Mouse (Mus musculus) forebrain, embryonic 13.5 days (tissue): ENCODE results near the gene Creb3l2. TPM values are rescaled to one million over a fixed set of nuclear protein-coding genes. Genes with fewer than 3 reads are reported as not detected.

ENCODE experiments used
- polyA plus RNA-seq: library from polyadenylated mRNA; unstranded; fragments of >200 nt; fragmentation: Nextera tagmentation; extraction: Ambion mirVana; gene quantifications from 2 replicates; pipeline ENCODE4 v1.2.1, GENCODE M21; 2015

Gene Creb3l2
- polyA plus RNA-seq, 1 experiment from 2014 or later: 2.0 TPM

Other genes starting within 250 kb of the Creb3l2 start
- gene Dgki, start 142.0 kb downstream of the Creb3l2 start, polyA plus RNA-seq: 3.8 and 4.3 TPM in 2 replicates
- not detected in 2 replicates for gene Akr1d1, start 88.0 kb upstream of the Creb3l2 start, polyA plus RNA-seq